Mouse (Mus musculus): ENCODE results near the gene Vdac2. TPM values are rescaled to one million over a fixed set of nuclear protein-coding genes. Genes with fewer than 3 reads are reported as not detected.

Gene Vdac2
- polyA plus RNA-seq, 1 experiment: 334 TPM

DNA sequence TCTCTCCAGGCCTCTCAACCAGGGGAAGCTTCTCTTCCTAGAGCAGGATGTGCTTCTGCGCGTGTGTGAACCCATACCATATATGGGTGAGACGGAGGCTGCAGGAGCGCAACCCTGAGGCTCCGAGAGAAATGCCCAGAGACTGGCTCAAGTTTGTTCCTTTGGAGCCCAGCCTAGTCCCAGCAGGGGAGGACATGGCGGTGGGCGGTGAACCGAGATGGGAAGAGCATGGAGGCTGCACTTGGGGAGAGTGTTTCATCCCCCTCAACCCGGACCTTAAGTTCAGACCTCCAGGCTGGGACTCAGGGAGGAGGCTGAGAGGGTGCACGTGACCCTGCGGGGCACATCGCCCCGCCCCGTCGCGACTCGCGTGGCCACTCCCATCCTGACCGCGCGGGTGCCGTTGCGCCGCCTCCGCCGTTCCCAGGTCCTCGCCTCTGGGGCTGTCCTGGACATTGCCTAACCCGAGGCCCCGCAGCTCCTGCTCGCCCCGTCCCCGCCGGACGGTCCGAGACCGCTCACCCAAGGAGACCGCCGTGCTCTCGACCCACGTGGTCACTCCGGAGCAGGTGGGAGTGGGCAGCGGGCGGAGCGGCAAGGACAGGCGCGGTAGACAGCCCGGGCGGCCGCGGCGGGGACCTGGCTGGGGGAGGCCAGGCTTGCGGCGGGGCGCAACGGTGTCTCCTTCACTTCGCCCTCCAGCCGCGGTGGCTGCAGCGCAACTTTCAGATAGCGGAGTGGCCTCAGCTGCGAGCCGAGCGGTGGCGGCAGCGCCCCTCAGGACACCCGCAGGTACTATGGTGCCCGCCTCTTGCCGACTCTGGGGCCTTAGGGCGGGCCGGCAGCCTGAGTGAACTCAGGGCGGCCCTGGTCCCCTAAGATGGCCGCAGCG is 6.1 kb downstream of the Vdac2 start:
- Histone ChIP-seq H3K4me3 (replicated peaks) (peak overlapping the region; percentile 100), H3K4me1 (peaks cover 76% of the 10 kb centered on the region), H3K36me3 (replicated peaks; ENCODE audit: low read length) (peaks cover 35% of the 10 kb centered on the region), H3K9me3 (no peaks in the 10 kb centered on the region), H3K27me3 (replicated peaks) (no peaks in the 10 kb centered on the region)
- TF ChIP-seq GATA1 (IDR thresholded peaks at IDR 0.05; ENCODE audit: borderline replicate concordance, low read length): no peak
- TF ChIP-seq FLI1 (IDR thresholded peaks at IDR 0.05; ENCODE audit: low read length): no peak

DNA sequence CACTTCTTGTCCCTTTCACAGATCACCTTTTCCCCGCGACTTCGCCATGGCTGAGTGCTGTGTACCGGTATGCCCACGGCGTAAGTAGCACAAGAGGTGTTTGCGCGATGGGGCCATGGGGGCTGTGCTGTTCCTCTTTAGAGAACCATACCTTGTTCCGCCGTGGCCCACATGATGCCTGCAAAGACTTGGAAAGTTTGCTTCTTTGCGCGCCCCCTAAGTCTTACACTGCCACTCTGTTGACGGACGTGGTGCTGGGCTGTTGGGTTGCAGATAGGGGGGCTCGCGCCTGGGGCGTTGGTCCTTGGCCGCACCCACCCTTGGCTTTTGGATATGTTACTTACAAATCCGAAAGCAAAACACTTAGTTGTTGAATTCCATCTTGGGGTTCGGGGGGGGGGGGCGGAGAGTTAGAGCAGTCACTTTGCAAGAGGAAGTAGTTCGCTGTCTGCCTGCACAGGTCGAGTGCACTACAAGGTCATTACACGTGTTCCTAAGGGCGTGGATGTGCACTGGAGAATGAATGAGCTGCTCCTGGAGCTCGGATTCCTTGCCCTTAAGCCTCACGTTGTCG is 6.9 kb downstream of the Vdac2 start:
- TF ChIP-seq FLI1 (IDR thresholded peaks at IDR 0.05; ENCODE audit: low read length) (no peak), GATA1 (IDR thresholded peaks at IDR 0.05; ENCODE audit: borderline replicate concordance, low read length) (no peak)
- Histone ChIP-seq H3K36me3 (replicated peaks; ENCODE audit: low read length) (peaks cover 42% of the 10 kb centered on the region), H3K27me3 (replicated peaks) (no peaks in the 10 kb centered on the region), H3K4me1 (peaks cover 71% of the 10 kb centered on the region), H3K9me3 (no peaks in the 10 kb centered on the region), H3K4me3 (replicated peaks) (peak overlapping the region; percentile 100)

DNA sequence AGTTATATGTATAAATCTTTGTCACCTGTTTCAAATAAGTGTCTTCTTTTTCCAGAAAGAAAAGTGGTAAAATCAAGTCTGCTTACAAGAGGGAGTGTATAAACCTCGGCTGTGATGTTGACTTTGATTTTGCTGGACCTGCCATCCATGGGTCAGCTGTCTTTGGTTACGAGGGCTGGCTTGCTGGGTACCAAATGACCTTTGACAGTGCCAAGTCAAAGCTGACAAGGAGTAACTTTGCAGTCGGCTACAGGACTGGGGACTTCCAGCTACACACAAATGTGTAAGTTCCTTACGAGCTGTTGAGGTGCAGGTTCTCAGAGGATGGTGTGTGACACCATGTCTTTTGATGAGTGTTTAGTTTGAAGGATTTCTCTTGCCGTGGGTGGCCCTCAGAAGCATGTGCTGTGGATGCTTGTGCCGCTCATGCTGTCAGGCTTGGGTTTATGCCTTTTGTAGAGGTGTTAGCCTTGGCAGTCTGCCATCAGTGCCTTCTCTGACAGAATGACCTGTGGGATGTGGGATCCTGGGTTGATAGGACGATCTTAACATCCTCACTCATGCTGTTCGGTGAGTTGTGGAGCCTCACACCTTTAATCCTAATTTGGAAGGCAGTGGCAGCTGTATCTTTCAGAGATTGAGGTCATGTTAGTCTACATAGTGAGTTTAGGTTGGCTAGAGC is 13.4 kb downstream of the Vdac2 start:
- TF ChIP-seq GATA1 (IDR thresholded peaks at IDR 0.05; ENCODE audit: borderline replicate concordance, low read length) (no peak), FLI1 (IDR thresholded peaks at IDR 0.05; ENCODE audit: low read length) (no peak)
- peaks cover 38% of the 10 kb centered on the region for H3K4me1 ChIP-seq
- peaks cover 94% of the 10 kb centered on the region for H3K36me3 ChIP-seq (replicated peaks; ENCODE audit: low read length)

DNA sequence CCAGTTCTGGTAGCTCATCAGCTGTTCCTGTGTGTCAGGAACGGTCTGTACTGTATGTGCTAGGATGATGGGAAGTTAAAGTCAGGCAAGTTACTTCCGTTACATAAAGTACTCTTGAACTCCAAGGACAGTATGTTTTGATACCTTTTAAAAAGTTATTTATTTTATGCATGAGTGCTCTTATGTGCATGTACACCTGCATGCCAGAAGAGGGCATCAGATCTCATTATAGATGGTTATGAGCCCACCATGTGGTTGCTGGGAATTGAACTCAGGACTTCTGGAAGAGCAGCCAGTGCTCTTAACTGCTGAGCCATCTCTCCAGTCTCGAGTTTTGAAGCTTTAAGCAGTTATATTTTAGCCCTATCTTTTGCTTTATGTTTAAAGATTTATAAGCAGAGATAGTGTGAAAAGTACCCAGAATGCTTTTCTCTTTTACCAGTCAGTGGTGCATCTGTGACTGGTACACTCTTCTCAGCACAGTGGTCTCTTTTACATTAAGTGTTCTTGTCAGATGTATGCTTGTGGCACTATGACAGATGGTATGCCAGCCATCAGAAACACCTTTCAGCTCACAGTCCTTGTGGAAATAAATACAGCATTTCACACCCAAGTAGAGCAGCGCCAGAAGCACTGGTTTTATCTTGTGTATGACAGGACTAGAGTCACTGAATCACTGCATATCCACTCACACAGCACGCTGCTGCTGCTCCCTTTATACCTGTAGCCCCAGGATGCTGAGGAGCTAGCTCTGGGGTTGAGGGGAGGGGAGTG is 17.0 kb downstream of the Vdac2 start:
- TF ChIP-seq GATA1 (IDR thresholded peaks at IDR 0.05; ENCODE audit: borderline replicate concordance, low read length) (no peak), FLI1 (IDR thresholded peaks at IDR 0.05; ENCODE audit: low read length) (no peak)
- Histone ChIP-seq H3K9me3 (no peaks in the 10 kb centered on the region), H3K4me1 (peaks cover 47% of the 10 kb centered on the region), H3K36me3 (replicated peaks; ENCODE audit: low read length) (peaks cover 96% of the 10 kb centered on the region), H3K4me3 (replicated peaks) (no peak overlapping the region), H3K27me3 (replicated peaks) (no peaks in the 10 kb centered on the region)

More for the DNA sequence above, 13.4 kb downstream of the Vdac2 start:
- H3K4me3 ChIP-seq (replicated peaks): no peak overlapping the region
- no peaks in the 10 kb centered on the region for H3K27me3 ChIP-seq (replicated peaks)
- no peaks in the 10 kb centered on the region for H3K9me3 ChIP-seq

DNA sequence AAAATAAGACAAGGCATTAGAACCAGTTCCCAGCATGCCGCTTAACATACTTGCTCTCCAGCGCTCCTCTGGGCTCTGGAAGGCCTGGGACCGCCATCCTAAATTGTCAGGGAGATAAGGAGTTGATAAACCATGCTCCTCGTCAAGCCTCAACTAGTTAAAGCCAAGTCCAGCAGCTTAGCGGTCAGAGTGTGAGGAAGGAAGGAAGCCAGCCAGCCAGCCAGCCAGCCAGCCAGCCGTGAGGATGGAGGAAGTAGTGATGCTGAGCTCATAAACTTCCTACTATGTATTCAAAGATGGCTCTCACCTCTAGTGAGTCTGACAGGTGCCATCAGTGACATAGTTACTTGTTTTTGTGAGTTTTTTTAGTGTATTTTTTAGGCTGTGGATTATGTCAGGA is 18.2 kb downstream of the Vdac2 start:
- no peak overlapping the region for H3K4me3 ChIP-seq (replicated peaks)
- no peaks in the 10 kb centered on the region for H3K9me3 ChIP-seq
- TF ChIP-seq GATA1 (IDR thresholded peaks at IDR 0.05; ENCODE audit: borderline replicate concordance, low read length) (no peak), FLI1 (IDR thresholded peaks at IDR 0.05; ENCODE audit: low read length) (no peak)
- peaks cover 86% of the 10 kb centered on the region for H3K36me3 ChIP-seq (replicated peaks; ENCODE audit: low read length)
- H3K4me1 ChIP-seq: peaks cover 60% of the 10 kb centered on the region
- no peaks in the 10 kb centered on the region for H3K27me3 ChIP-seq (replicated peaks)

DNA sequence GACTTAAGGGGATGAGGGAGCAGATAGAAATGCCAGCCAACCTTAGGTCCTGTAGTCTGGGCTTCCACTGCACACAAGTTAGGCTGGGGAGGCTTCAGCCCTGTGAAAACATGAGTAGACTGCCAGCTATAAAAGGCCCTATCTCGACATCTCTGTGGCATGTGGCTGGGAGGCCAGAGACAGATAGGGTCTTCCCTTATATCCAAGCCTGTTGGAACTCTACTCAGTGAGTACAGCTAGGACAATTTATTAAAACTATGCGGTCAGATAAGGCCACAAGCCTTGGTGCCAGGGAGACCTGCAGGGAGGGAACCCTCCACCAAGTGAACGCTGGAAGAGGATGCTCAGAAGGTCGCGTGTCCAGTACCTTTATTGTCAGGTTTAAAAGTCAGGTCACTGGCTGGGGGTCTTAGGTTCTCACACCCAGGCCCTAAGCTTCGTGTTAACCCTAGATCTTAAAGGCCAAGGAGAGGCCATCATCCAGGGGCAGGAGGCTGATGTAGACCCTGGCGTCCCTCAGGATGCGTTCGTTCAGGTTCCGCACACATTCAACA is 21.9 kb downstream of the Vdac2 start:
- Histone ChIP-seq H3K36me3 (replicated peaks; ENCODE audit: low read length) (peaks cover 55% of the 10 kb centered on the region), H3K9me3 (no peaks in the 10 kb centered on the region), H3K4me1 (peaks cover 69% of the 10 kb centered on the region), H3K4me3 (replicated peaks) (peak overlapping the region; percentile 95), H3K27me3 (replicated peaks) (no peaks in the 10 kb centered on the region)
- TF ChIP-seq GATA1 (IDR thresholded peaks at IDR 0.05; ENCODE audit: borderline replicate concordance, low read length) (no peak), FLI1 (IDR thresholded peaks at IDR 0.05; ENCODE audit: low read length) (no peak)

DNA sequence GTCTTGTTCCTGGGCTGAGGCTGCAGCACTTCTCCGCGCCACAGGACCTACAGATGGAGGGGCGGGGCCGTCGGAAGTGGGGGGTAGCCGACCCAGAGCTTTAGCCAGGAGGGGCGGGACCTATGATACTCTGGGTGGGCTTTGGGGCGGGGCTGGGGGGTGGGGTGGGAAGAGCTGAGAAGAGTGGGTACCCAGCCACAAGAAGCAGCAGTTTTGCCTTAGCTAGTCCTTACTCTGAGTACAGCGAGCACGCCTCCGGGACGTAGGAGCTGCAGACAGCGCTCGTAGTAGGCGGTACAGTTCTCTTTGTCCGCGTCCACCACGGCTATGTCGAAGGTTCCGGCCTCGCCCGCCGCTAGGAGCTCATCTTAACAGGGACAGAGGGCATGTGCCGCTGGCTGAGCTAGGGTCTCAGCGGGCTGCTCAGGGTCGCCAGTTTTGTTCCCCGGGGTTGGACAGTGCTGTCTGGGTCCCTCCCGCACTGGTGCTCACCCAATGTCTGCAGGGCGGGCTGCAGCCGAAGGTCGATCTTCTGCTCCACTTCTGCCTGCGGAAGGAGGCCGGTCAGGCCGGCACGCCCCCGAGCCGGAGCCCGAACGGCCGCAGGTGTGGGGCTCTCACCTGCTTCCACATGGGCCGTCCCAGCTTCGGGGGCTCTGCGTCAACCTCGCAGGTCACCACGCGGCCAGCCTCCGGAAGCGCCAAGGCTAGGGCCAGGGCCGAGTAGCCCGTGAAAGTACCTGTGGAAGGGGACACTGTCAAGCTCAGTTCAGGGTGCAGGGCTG is 22.5 kb downstream of the Vdac2 start:
- H3K36me3 ChIP-seq (replicated peaks; ENCODE audit: low read length): peaks cover 49% of the 10 kb centered on the region
- no peak for TF ChIP-seq GATA1 (IDR thresholded peaks at IDR 0.05; ENCODE audit: borderline replicate concordance, low read length)
- no peak for TF ChIP-seq FLI1 (IDR thresholded peaks at IDR 0.05; ENCODE audit: low read length)
- H3K4me1 ChIP-seq: peaks cover 70% of the 10 kb centered on the region
- peak overlapping the region; percentile 95 for H3K4me3 ChIP-seq (replicated peaks)
- no peaks in the 10 kb centered on the region for H3K27me3 ChIP-seq (replicated peaks)
- no peaks in the 10 kb centered on the region for H3K9me3 ChIP-seq

DNA sequence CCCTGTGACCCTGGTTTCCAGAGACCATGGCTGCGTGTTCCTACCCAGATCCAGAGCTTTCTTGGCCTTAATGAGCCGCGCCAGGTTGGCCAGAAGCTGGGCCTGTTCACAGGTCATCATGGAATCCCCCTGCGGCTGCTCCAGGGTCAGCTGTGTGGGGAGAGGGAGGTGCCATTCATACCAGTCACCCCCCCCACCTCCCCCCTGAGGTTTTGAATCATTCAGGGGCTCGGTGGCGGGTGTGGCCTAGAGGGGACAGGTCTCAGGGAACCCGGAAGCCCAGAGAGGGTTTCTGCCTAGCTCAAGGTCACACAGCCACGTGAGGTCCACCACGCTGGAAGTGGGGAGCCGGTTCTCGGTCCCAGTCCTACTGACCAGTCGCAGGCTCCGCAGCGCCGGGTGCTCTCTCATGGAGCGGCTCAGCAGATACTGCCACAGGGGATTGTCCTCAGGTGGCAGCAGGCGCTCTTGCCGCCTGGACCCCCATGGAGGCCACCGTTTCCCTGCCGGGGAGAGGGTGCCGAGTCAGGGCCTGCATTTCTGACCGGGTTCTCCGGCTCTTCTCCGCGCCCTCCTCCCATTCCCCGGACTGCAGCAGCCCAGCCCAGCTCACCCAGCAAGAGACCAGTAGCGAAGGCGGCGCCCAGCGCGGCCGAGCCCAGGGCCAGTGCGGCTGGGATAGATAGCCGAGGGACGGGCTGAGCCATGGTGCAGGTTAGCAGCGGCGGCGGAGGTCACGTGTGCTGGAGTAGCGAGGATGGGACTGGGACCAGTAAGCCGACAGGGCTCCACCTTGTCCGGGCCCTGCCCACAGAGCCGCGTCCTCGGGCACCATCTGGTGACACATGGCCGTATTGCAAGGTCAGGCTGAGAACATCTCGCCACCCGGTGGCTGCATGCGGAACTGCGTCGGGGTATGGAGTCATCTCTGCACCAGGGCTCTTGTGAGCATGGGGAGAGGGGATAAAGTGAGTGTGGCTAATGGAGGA is 23.4 kb downstream of the Vdac2 start, which contains the start of gene Comtd1:
Comtd1 (minus strand) TSS at position 812 of the 989 bp plus-strand sequence.
- peaks cover 71% of the 10 kb centered on the region for H3K4me1 ChIP-seq
- TF ChIP-seq GATA1 (IDR thresholded peaks at IDR 0.05; ENCODE audit: borderline replicate concordance, low read length): no peak
- TF ChIP-seq FLI1 (IDR thresholded peaks at IDR 0.05; ENCODE audit: low read length): no peak
- peaks cover 40% of the 10 kb centered on the region for H3K36me3 ChIP-seq (replicated peaks; ENCODE audit: low read length)

More for the DNA sequence above, 23.4 kb downstream of the Vdac2 start, which contains the start of gene Comtd1:
- Histone ChIP-seq H3K4me3 (replicated peaks) (peak within 1 kb of the TSS; percentile 95), H3K27me3 (replicated peaks) (no peaks in the 10 kb centered on the region), H3K9me3 (no peaks in the 10 kb centered on the region)
